Mouse (Mus musculus) Patski (cell line): Measurements from ENCODE around the gene Tsc22d3. TPM values are rescaled to one million over a fixed set of nuclear protein-coding genes. Genes with fewer than 3 reads are reported as not detected.
"Not testable (repeated sequence)": the region's sequence is repeated elsewhere in the genome, so short reads cannot be mapped to it uniquely, and the experiment has no call there.

Experiments
- ATAC-seq: fragments of 100-300 bp; one replicate; pipeline ENCODE4 v1.8.0; 2021
- CTCF ChIA-PET: fragments of 350-600 bp; sonication (Branson Sonifier 250); formaldehyde crosslinking; loops from one replicate; lab custom pipeline; 2022; ENCODE audit warnings: inconsistent platforms; lab: Charles Lee
- POLR2A ChIA-PET: fragments of 350-600 bp; sonication (Branson Sonifier 250); formaldehyde crosslinking; loops from one replicate; lab custom pipeline; 2022; ENCODE audit warnings: antibody characterized with exemption, inconsistent platforms; lab: Charles Lee
- DNase-seq: peaks from one replicate; pipeline ENCODE4 v3.0.0-alpha.2; 2011; ENCODE audit warnings: low read depth, low spot score
- H3K27me3 ChIP-seq: fragments of 371-371 bp; one replicate; pipeline ENCODE4 v1.5.1; 2021
- CTCF ChIP-seq: fragments of 100-300 bp; IDR thresholded peaks from one replicate; pipeline ENCODE4 v1.5.1; 2021
- in situ Hi-C: fragments of 300-500 bp; cut with MboI; formaldehyde crosslinking; loops from 3 replicates; pipeline ENCODE4 v1.11.1; 2018; ENCODE audit warnings: low pct_unique_long_range_greater_than_20kb, mixed read lengths
- polyA plus RNA-seq: library from polyadenylated mRNA; unstranded; gene quantifications from one replicate; pipeline ENCODE4 v1.2.3, GENCODE M21; 2021

Tsc22d3 gene
- polyA plus RNA-seq, 1 experiment from 2014 or later = 29.6 TPM

DNA sequence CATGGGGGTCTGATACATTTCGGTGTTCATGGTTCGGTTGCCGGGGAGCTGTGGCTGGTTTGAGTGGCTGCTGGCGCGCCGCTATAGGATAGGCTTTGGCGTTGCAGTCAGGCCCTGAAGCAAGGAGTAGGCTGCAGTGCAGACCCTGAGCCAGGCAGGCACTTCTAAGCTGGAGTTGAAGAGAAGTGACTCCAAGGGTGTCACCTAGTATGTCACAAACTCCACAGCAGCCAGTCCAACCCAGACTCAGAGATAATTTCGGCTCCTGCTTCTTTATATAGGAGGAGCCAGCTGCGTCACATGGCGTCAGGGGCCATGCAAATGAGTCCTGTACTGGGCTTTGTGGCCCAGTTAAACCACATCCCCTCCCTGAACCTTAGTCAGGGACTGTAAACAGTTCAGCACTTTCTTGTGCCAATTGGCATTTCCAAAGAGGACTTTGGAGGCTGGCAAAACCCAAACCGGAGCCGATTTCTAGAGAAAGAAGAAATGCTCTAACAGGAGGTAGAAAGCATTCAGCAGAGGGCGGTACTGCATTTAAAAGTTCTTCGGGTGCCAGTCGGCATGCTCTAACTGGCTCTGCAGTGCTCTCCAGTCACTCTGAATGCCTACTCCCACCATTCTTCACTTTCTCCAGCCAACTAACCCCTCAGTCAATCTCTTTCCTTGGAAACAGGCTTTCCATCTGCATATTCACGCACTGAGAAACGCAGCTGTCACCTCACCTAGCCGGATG is 57.4 kb downstream of the Tsc22d3 start:
- in situ Hi-C loops = no loop called here
- ChIA-PET CTCF (interaction anchor here (1.0 to 3.8 kb wide), 10 partner anchors 9 to 85 kb away, joined by 3 to 17 read pairs (median 3); no protein-coding TSS in a partner anchor), POLR2A (interaction anchor here (0.9 to 1.6 kb wide), 3 partner anchors 14 to 42 kb away, joined by 3 to 6 read pairs (median 4); no protein-coding TSS in a partner anchor)
- peaks cover 21% of the 10 kb centered on the region for H3K27me3 ChIP-seq
- DNase-seq (no peak), ATAC-seq (peak; percentile 91)
- TF ChIP-seq CTCF = no peak

GRCm38 (mm10) chrX:140542474-140542845 is 58.0 kb downstream of the Tsc22d3 start:
- H3K27me3 ChIP-seq = peaks cover 21% of the 10 kb centered on the region
- ChIA-PET POLR2A (interaction anchor here (1.3 to 1.6 kb wide), 2 partner anchors 13 to 38 kb away, joined by 4 to 6 read pairs; no protein-coding TSS in a partner anchor), CTCF (interaction anchor here (1.0 to 3.8 kb wide), 7 partner anchors 10 to 85 kb away, joined by 3 to 17 read pairs (median 3); no protein-coding TSS in a partner anchor)
- in situ Hi-C loops = no loop called here
- DNase-seq (no peak), ATAC-seq (peak; percentile 77)
- TF ChIP-seq CTCF = no peak

- POLR2A ChIA-PET = interaction anchor here (0.7 to 1.6 kb wide), 4 partner anchors 13 to 38 kb away, joined by 3 to 6 read pairs (median 4); no protein-coding TSS in a partner anchor
- DNase-seq = no peak
Observed at GRCm38 (mm10) chrX:140541711-140542473, 58.6 kb downstream of the Tsc22d3 start.

DNA sequence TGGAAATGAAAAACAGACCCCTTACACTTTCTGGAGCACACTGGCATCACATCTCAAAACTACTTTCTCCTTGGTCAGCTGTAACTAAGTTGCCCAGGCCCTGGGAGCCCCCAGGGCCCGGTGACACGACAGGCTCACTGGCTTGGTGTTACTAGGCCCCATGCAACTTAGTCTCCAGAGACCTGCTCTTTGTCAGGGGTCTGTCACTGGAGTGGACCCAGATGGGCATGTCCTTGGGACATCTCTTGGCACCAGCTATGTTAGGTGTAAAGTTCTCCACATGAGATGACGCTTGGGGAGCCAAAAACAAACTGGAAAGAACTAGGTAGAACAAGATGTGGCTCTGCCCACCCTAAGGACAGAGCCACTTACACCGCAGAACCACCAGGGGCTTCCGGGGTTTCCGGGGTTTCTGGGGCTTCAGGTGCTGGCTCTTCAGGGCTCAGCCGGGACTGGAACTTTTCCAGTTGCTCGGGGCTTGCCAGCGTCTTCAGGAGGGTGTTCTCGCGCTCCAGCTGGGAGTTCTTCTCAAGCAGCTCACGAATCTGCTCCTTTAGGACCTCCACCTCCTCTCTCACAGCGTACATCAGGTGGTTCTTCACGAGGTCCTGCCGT is 59.9 kb downstream of the Tsc22d3 start:
- H3K27me3 ChIP-seq = peaks cover 6% of the 10 kb centered on the region
- ChIA-PET CTCF (interaction anchor here (1.2 to 3.8 kb wide), 5 partner anchors 21 to 49 kb away, joined by 3 to 17 read pairs (median 3); no protein-coding TSS in a partner anchor), POLR2A (interaction anchor here (0.9 to 1.3 kb wide), 2 partner anchors 14 to 19 kb away, joined by 3 read pairs; no protein-coding TSS in a partner anchor)
- in situ Hi-C loops = no loop called here
- no peak for TF ChIP-seq CTCF
- DNase-seq = no peak
- ATAC-seq = no peak

More at GRCm38 (mm10) chrX:140541711-140542473, 58.6 kb downstream of the Tsc22d3 start:
- H3K27me3 ChIP-seq = peaks cover 15% of the 10 kb centered on the region
- TF ChIP-seq CTCF = no peak
- CTCF ChIA-PET = interaction anchor here (1.0 to 3.8 kb wide), 10 partner anchors 10 to 84 kb away, joined by 3 to 17 read pairs (median 3); no protein-coding TSS in a partner anchor
- in situ Hi-C loops = no loop called here
- ATAC-seq = no peak

- in situ Hi-C loops, ATAC-seq: not testable (repeated sequence)
- CTCF ChIA-PET = interaction anchor here (1.5 kb wide), 1 partner anchor 48 kb away, joined by 3 read pairs; no protein-coding TSS in a partner anchor
Observed at GRCm38 (mm10) chrX:140539831-140540230, 60.6 kb downstream of the Tsc22d3 start.

GRCm38 (mm10) chrX:140539111-140539680 is 61.3 kb downstream of the Tsc22d3 start:
- no peak for ATAC-seq
- POLR2A ChIA-PET = interaction anchor here (0.6 kb wide), 3 partner anchors 72 to 604 kb away, joined by 3 to 5 read pairs (median 4); no protein-coding TSS in a partner anchor
- H3K27me3 ChIP-seq = peaks cover under 1% of the 10 kb centered on the region
- TF ChIP-seq CTCF = no peak
- CTCF ChIA-PET = interaction anchor here (1.5 kb wide), 1 partner anchor 47 kb away, joined by 3 read pairs; no protein-coding TSS in a partner anchor
- no peak for DNase-seq
- in situ Hi-C loops = no loop called here

More at GRCm38 (mm10) chrX:140539831-140540230, 60.6 kb downstream of the Tsc22d3 start:
- H3K27me3 ChIP-seq, DNase-seq, POLR2A ChIA-PET: not testable (repeated sequence)

GRCm38 (mm10) chrX:140538649-140539048 is 61.8 kb downstream of the Tsc22d3 start:
- no peaks in the 10 kb centered on the region for H3K27me3 ChIP-seq
- ChIA-PET POLR2A (interaction anchor here (0.6 kb wide), 3 partner anchors 72 to 604 kb away, joined by 3 to 5 read pairs (median 4); no protein-coding TSS in a partner anchor), CTCF (no interaction called here)
- in situ Hi-C loops = no loop called here
- no peak for DNase-seq
- TF ChIP-seq CTCF = no peak
- ATAC-seq = no peak

DNA sequence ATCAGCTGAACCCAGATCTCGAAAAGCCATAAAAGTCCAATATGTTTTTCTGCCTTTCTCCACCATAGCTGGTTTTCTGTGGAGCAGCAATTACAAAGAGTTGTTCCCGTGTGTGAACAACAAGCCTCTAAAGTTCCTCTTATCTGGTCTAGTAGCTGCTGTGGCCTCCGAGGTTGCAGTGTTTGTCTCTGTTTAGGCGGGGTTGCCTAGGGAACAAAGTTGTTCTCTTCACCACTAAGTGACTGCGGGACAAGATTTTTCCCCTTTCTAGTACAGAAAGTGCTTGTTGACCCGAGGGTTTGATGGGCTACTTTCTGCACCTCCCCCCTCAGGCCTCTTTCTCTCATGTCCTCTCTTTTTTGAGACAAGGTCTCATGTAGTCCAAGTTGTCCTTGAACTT is 62.8 kb downstream of the Tsc22d3 start:
- TF ChIP-seq CTCF = no peak
- ChIA-PET POLR2A (no interaction called here), CTCF (interaction anchor here (1.3 kb wide), 1 partner anchor 25 kb away, joined by 3 read pairs; no protein-coding TSS in a partner anchor)
- in situ Hi-C loops = no loop called here
- DNase-seq (no peak), ATAC-seq (no peak)
- H3K27me3 ChIP-seq = no peaks in the 10 kb centered on the region

DNA sequence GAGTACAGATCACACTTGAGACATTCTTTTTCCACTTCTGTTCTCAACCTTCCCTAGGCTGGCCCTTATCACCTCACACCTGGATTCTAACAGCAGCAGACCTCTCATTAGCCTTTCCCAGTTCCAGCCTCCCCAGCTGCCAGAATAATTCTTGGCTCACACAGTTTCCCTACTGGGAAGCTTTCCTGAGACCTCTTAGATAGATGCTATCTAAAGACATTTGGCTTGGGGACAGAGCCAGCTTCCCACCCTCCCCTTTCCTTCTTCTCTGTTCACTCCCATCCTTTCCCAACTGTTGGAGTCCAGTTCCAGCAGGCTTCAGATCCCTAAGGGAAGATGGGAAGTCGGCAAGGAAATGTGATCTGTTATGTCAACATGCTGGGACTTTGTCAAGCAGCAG is 65.0 kb downstream of the Tsc22d3 start:
- DNase-seq (no peak), ATAC-seq (no peak)
- no peak for TF ChIP-seq CTCF
- ChIA-PET CTCF (no interaction called here), POLR2A (no interaction called here)
- in situ Hi-C loops = no loop called here
- H3K27me3 ChIP-seq = peaks cover 3% of the 10 kb centered on the region
